Mouse (Mus musculus) brown adipose tissue, adult 24 weeks (tissue): ENCODE results near the gene Prrg2. TPM values are rescaled to one million over a fixed set of nuclear protein-coding genes. Genes with fewer than 3 reads are reported as not detected.
"Not testable (repeated sequence)": the region's sequence is repeated elsewhere in the genome, so short reads cannot be mapped to it uniquely, and the experiment has no call there.

Experiments used
- H3K27ac ChIP-seq: fragments of 200-500 bp; replicated peaks from 2 replicates; pipeline ENCODE4 v1.5.1; 2012; ENCODE audit warnings: low read depth, mild to moderate bottlenecking, low read length
- H3K4me1 ChIP-seq: fragments of 200-500 bp; 2 replicates; pipeline ENCODE4 v1.6.1; 2012; ENCODE audit warnings: low read length, mixed read lengths; ENCODE audit not compliant: control insufficient read depth, insufficient read depth, insufficient read length
- H3K4me3 ChIP-seq: fragments of 200-500 bp; 2 replicates; pipeline ENCODE4 v1.5.1; 2012; ENCODE audit warnings: low read depth, mild to moderate bottlenecking, low read length, moderate library complexity; ENCODE audit not compliant: insufficient read depth
- polyA plus RNA-seq: library from polyadenylated mRNA; stranded (reverse); fragments of >200 nt; gene quantifications from 2 replicates; pipeline ENCODE4 v1.2.4, GENCODE M21; 2012; ENCODE audit not compliant: missing spikeins, insufficient read depth, insufficient read length

Gene Prrg2
- 17.2 and 33.8 TPM in 2 replicates for polyA plus RNA-seq

DNA sequence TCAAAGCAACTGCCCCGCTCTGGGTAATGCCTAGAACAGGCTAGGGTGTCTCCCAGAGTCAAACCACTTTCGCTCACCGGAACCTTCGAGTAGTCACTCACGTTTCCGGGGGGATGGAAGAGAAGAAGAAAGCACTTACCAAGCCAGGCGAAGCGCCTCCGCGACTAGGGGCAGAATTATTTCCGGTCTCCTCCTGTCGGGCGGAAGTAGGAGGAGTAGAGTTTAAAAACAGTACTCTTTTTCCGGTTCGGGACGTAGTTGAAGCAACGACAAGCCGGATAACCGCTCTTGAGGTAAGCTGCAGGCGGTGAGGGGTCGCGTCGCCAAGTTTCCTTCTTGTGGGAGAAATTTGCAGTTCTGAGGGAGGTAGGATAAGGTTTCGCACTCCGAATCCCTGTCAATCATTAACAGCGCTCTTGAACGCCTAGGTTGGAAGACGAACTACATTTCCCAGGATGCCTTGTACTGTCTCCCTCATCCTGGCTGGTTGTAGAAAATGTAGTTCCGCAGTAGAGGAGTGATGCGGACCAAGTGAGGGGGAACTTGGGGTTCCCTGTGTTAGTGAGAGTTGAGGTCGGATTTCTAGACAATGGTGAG lies at the start of gene Prrg2, which contains the start of gene Nosip:
Gene Prrg2, minus strand, starts transcription at position 439 of the 597 bp plus-strand sequence.
Gene Nosip, plus strand, starts transcription at position 191 of the 597 bp plus-strand sequence.
- peaks cover 4% of the 10 kb centered on the region; the same call in 1 of the 2 replicates for H3K4me1 ChIP-seq
- peak within 1 kb of the TSS; percentile 93 for H3K27ac ChIP-seq
- peak within 1 kb of the TSS; percentile 75 for H3K4me3 ChIP-seq

DNA sequence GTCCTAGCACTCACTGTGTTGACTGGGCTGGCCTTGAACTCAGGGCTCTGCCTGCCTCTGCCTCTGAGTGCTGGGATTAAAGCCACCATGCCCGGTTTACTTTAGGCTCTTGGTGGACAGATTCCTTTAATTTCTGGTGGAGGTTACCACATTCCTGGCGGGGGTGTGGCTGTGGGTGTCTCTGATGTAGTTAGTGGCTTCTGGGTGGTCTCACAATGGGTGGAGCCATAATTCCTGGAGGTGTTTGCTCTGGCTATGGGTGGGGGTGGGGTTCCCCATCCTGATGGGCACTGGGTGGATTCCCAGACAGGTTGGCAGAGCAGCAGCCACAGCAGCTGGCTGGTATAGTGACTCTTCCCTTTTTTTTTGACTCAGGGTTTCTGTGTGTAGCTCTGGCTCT lies 49.5 kb upstream of the Prrg2 start:
- Histone ChIP-seq H3K27ac (no peak overlapping the region), H3K4me3 (no peak overlapping the region), H3K4me1 (no peaks in the 10 kb centered on the region)

DNA sequence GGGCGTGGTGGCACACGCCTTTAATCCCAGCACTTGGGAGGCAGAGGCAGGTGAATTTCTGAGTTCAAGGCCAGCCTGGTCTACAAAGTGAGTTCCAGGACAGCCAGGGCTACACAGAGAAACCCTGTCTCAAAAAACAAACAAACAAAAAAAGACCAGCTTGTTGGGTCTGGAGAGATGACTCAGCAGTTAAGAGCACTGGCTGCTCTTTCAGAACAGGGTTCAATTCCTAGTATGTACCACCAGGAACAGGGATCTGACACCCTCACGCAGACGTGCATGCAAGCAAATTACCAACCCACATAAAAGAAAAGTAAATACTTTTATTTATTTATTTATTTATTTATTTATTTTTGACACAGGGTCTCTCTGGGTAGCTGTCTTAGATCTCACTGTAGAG lies 47.6 kb upstream of the Prrg2 start:
- not testable (repeated sequence) for H3K27ac ChIP-seq, H3K4me1 ChIP-seq, H3K4me3 ChIP-seq

DNA sequence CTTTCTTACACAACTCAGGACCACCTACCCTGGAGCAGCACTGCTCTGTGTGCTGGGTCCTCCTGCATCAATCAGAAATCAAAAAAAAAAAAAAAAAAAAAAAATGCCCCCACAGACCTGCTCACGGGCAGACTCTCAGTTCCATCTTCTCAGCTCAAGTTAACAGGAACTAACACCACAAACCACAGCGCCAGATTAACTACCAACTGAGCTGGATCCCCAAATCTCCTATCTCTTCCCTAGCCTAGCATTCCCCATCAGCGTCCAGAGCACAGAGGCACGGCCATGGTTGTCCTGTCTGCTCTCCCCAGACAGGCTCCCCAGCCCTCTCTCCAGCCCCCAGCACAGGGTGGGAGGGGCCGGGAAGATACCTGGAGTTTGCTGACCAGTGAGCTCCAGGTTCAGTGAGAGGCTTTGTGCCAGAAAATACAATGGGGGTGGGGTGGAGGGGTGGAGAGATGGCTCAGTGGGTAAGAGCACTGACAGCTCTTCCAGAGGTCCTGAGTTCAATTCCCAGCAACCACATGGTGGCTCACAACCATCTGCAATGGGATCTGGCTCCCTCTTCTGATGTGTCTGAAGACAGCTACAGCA lies 44.7 kb upstream of the Prrg2 start:
- Histone ChIP-seq H3K4me3 (no peak overlapping the region), H3K27ac (no peak overlapping the region), H3K4me1 (peaks cover 9% of the 10 kb centered on the region)

DNA sequence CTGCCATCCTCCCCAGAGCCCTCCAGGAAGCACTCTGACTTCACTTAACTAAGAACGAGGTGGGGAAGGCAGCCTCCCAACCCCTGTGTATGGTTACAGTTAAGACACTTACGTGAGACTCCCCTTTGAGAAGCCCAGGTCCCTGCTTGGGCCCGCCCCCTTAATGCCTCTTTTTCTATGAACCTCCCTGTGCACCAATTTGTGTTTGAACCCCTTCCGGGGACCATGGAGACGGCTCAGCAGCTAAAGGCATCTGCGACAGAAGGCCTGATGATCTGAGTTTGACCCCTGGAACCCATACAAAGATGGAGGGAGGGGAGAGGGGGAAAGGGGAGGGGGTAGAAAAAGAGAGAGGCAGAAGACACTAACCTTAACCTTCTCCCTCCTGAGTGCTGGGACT lies 44.0 kb upstream of the Prrg2 start:
- Histone ChIP-seq H3K4me3 (no peak overlapping the region), H3K27ac (no peak overlapping the region), H3K4me1 (peaks cover 16% of the 10 kb centered on the region)

DNA sequence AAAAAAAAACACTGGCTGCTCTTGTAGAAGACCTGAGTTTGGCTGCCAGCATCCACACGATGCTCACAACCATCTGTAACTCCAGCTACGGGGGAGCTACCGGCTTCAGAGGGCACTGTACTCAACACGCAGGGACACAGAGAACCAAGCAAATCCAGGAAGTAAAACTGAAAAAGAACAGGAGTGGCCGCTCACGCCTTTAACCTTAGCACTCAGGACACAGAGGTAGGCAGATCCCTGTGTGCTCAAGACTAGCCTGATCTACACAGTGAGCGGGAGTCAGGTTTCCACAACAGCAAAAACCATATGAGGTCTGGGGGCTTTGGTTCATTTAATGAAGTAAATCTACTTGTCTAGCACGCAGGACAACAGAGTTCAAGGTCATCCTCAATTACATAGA lies 43.0 kb upstream of the Prrg2 start:
- no peak overlapping the region for H3K27ac ChIP-seq
- no peak overlapping the region for H3K4me3 ChIP-seq
- peaks cover 22% of the 10 kb centered on the region for H3K4me1 ChIP-seq

DNA sequence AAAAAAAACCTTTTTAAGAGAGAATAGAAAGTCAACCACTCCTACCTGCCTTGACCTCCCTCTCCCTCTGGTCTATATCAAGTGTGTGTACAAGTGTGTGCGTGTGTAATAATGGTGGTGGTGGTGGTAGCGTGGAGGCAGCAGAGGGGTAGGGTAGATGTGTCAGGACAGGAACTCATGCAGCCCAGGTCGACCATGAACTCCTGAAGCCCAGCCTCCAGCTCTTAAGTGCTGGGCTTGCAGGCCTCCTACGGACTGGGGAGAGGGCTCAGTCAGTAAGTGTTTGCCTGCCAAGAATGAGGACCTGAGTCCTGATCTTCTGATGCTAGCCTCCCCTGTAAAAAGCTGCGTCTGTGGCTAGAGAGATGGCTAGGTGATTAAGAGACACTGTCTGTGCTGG lies 42.5 kb upstream of the Prrg2 start:
- Histone ChIP-seq H3K4me1 (peaks cover 24% of the 10 kb centered on the region), H3K27ac (no peak overlapping the region), H3K4me3 (no peak overlapping the region)

DNA sequence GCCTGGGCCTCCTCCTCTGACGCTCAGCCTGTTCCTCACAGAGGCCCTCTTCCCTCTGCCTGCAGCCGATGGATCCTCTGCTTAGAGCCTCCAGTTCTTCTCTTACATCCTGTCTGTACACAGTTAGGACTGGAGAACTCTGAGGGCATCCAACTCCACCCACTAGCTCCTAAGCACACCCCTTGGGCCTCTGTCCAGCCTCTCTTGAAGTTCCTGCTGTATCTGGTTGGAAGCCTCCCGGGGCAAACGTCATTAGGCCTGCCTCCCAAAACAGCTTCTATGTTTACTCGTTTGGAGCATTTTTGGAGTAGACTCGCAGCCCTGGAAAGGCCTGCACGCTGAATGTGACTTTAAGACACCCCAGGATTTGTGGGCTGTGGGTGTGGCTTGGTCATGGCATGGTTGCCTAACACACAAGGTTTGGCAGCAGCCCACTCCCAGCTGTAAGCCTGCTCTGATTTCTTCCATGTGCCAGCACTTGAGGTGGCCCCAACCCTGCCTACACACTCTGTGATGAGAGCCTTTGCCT lies 41.2 kb upstream of the Prrg2 start, which contains the start of gene Fcgrt:
Gene Fcgrt, minus strand, starts transcription at position 200 of the 529 bp plus-strand sequence.
- Histone ChIP-seq H3K4me1 (peaks cover 29% of the 10 kb centered on the region), H3K27ac (peak within 1 kb of the TSS; percentile 89), H3K4me3 (peak within 1 kb of the TSS; percentile 76)

DNA sequence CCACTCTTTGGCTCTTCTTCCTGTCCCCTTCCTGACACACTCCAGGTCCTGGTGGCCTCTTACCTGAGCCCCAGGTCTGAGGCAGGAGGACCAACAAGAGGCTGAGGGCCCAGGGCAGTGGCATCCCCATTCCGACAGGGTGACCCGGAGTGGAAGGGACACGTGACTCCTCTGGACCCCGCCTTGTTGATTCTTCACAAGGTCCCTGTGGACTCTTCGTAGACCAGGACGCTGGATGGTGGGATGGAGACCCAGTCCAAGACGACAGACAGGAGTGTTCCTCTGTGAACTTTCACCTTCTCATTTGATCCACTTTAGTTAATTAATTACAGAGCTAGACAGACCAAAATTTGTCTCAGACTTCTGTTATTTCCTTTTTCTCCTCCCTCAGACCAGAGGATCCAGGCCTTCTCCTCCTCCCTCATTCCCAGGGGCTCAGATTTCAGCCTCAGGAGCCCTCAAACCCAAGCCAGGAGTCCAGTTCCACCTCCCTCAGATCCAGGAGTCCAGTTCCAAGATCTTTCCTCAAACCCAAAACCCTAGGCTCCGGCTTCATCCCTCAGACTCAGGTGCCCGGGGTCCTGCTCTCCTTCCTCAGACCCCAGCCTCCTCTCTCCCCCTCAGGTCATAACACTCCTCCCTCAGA lies 40.6 kb upstream of the Prrg2 start:
- peaks cover 35% of the 10 kb centered on the region for H3K4me1 ChIP-seq
- peak overlapping the region; percentile 76 for H3K4me3 ChIP-seq

DNA sequence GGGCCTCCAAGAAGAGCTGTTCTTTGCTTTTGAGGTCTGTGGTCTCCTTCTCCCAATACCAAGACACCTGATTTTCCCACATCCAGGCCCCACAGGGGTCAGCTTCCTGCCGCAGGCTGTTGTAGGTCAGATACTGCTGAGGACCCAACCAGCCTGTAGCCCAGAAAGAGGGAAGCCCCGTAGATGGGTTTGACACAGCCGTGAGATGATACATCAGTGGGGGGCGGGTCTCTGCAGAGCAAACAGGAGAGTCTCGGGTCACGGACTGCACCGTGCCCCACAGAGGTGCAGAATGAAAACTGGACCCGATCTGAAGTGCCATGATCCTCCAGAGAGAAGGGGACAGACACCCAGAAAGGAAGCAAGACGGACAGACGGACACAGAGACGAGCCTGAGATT lies 40.0 kb upstream of the Prrg2 start:
- Histone ChIP-seq H3K4me3 (peak overlapping the region; percentile 76), H3K27ac (peak overlapping the region; percentile 89), H3K4me1 (peaks cover 42% of the 10 kb centered on the region)

More for the DNA sequence above, 40.6 kb upstream of the Prrg2 start:
- H3K27ac ChIP-seq: peak overlapping the region; percentile 89

DNA sequence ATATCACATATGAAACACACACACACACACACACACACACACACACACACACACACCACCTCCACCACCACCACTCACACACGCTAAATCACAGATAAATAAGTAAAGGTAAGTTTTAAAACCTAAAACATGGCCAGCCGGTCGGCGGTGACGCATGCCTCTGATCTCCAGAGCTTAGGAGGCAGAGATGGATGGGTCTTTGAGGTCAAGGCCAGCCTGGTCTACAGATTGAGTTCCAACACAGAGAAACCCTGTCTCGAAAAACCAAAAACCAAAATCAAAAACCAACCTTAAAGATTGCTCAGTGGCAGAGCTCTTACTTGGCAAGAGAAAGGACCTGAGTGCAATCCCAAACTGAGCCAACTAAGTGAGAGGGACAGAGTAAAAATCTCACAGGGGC lies 37.6 kb upstream of the Prrg2 start:
- peak overlapping the region; percentile 86 for H3K27ac ChIP-seq
- H3K4me1 ChIP-seq: peaks cover 43% of the 10 kb centered on the region
- H3K4me3 ChIP-seq: peak overlapping the region; percentile 38

DNA sequence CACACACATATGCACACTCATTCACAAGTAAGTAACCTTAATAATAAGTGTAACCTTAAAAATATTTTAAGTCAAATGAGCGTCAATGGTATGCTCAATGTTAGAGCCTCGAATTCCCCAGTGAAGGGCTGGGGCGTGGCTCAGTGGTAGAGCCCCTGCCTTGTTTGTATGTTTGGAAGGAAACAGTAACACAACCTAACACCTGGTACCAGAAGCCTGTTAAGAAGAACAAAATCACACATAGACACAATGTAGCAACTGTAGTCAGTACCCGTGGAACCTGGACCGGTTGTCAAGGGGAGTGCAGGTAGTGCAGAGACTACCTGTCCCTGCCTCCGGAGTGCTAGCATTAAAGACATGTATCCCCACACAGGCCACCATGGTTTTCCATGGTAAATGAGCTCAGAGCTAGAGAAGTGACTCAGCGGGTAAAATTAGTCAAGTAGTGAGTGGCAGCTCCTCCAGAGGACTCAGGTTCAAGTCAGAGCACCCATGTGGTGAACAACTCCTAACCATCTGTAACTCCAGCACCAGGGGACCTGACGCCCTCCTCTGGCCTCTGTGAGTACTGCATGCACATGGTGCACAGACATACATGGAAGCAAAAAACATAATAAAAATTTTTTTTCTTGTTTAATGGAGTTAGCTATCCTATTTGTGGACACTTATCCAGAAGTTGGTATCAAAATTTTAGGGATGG lies 36.2 kb upstream of the Prrg2 start:
- Histone ChIP-seq H3K4me3 (no peak overlapping the region), H3K27ac (peak overlapping the region; percentile 45), H3K4me1 (peaks cover 39% of the 10 kb centered on the region)

DNA sequence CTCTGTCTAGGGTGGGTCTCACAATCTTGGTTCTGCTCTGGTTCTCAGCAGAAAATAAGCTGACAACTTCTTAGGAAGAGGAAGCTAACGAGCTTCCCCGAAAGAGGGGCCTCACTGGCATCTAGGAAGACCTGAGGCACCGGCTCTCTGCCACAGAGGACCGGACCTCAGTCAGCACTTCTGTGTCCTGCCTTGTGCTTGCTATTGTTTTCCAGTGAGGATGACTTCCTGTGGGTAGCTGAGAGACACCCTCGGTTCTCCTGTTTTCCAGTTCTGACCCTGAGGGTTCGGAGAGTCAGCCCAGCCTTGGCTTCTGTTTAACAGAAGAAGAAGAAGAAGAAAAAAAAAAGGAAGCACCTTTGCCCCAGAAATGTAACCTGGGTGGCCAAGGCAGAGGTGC lies 35.0 kb upstream of the Prrg2 start:
- H3K27ac ChIP-seq: peak overlapping the region; percentile 68
- peaks cover 37% of the 10 kb centered on the region for H3K4me1 ChIP-seq
- no peak overlapping the region for H3K4me3 ChIP-seq

DNA sequence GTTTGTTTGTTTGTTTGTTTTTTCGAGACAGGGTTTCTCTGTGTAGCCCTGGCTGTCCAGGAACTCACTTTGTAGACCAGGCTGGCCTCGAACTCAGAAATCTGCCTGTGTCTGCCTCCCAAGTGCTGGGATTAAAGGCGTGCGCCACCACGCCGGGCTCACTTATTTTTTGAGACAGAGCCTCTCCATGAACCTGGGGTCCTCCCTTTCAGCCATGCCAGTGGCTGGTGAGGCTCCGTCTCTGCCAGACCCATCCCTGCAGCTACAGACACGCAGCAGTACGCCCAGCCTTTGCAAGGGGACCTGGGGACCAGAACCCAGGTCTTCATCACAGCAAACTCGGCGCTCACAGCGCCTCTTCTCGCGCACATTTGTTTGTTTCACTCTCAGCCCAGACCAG lies 33.5 kb upstream of the Prrg2 start:
- not testable (repeated sequence) for H3K4me3 ChIP-seq, H3K27ac ChIP-seq
- peaks cover 30% of the 10 kb centered on the region for H3K4me1 ChIP-seq

DNA sequence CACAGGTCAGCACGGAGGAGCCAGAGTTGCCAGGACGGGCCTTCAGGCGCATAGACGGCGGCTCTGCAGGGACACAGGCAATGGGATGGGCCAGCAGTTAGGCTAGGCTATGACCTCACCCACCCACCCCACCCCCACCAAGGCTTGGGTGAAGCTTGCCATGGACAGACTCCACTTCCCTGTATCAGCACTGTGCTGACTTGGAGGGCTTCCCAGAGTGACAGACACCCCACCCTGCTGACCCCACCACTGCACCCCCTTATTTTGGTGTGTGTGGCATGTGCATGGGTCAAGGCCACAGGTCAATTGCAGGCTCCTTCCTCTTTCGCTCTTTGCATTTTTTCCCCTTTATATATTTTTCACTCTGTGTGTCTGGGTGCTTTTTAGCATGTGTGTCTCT lies 32.9 kb upstream of the Prrg2 start:
- no peak overlapping the region for H3K4me3 ChIP-seq
- H3K27ac ChIP-seq: peak overlapping the region; percentile 38; the same call in 1 of the 2 replicates
- peaks cover 26% of the 10 kb centered on the region for H3K4me1 ChIP-seq
